Mouse (Mus musculus): ENCODE measurements at regions not wholly inside any gene's neighbourhood (a gene's known extent, or its start where the extent isn't known, plus 50 kb on each side); places are given as distances from the start of the nearest gene placed in this dataset.

DNA sequence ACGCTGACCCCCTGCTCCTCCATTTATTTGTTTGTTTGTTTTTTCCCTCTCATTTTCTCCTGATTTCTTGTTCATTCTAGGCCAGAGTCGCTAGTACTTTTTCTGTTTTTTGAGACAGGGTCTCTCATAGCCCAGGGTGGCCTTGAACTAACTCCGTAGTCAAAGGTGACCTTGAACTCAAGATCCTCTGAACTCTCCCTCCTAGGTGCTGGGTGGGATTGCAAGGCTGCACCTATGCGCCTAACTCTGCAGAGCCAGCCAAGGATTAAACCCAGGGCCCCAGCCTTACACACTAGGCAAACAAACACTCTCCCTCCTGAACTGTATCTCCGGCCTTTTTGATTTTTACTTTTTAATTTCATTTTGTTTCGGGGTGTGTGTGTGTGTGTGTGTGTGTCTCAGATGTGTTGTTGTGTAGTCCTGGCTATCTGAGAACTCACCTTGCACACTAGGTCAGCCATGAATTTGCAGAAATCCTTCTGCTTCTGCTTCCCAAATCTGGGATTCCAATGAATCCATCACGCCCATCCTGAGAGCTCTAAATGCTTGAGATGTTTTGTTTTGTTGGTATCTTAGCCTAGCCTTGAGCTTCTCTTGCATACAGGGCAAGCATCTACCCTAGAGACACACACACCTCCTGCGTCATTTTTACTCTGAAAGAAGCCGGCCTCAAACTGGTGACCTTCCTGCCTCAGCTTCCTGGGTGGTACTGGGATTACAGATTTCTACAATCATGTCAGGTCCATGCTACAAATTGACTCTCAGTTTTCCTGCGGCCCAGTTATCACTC lies 56.3 kb upstream of the Tbx3 start:
- in situ Hi-C loops (cut with MseI, MboI) = no loop called here

DNA sequence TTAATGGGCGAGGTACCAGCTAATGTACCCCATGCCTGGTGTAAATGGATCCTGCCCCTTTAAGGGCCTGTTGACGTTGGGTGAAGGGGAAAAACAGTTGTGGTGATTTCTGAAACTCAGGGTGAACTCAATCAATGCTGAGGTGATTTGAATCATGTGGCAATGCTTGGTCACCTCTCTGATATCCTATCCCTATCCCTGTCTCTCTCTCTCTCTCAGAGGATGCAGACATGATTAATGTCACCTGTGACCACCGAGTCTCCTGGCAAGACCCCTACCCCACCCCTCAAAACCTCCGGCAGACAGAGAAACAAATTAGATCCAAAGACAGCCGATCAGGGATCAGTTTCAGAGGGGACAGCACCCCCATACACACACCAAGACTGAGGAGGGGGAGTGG lies 54.8 kb upstream of the Tbx3 start:
- in situ Hi-C loops (cut with MseI, MboI) = no loop called here

GRCm38 (mm10) chr5:119617856-119618255 lies 52.6 kb upstream of the Tbx3 start:
- in situ Hi-C loops (cut with MseI, MboI) = no loop called here

GRCm38 (mm10) chr5:119619906-119620305 lies 50.6 kb upstream of the Tbx3 start:
- in situ Hi-C loops (cut with MseI, MboI) = no loop called here
